Mouse (Mus musculus) monocyte, adult 5-6 weeks (primary cell): ENCODE data around the gene Trim46. TPM values are rescaled to one million over a fixed set of nuclear protein-coding genes. Genes with fewer than 3 reads are reported as not detected.

Source experiments
- ATAC-seq: fragments of 153-309, 156-312 bp; replicated peaks from 2 replicates; pipeline ENCODE4 v1.8.0; 2017; ENCODE audit warnings: mild to moderate bottlenecking; ENCODE audit not compliant: low TSS enrichment, insufficient number of reproducible peaks, severe bottlenecking, poor library complexity, low FRiP score
- total RNA-seq: library from RNA; stranded (forward); fragments of 200-1000, 200-491, 200-594 nt; gene quantifications from 3 replicates; pipeline ENCODE4 v1.2.3, GENCODE M21; 2017

Gene Trim46
- total RNA-seq, 1 experiment from 2014 or later = not detected

- ATAC-seq = peak; percentile 94
Observed at GRCm38 (mm10) chr3:89195979-89196877, 49.9 kb downstream of the Trim46 start.

GRCm38 (mm10) chr3:89193853-89194252 lies 52.3 kb downstream of the Trim46 start:
- no peak for ATAC-seq

- no peak for ATAC-seq
Observed at GRCm38 (mm10) chr3:89193351-89193750, 52.8 kb downstream of the Trim46 start.

GRCm38 (mm10) chr3:89190436-89190835 lies 55.7 kb downstream of the Trim46 start:
- 0 out of 2 replicates have a peak, but pooled peaks have one; percentile 24 for ATAC-seq

GRCm38 (mm10) chr3:89188478-89188875 lies 57.6 kb downstream of the Trim46 start:
- no peak for ATAC-seq

- no peak for ATAC-seq
Observed at GRCm38 (mm10) chr3:89187690-89188477, 58.2 kb downstream of the Trim46 start.

- no peak for ATAC-seq
Observed at GRCm38 (mm10) chr3:89187197-89187596, 58.9 kb downstream of the Trim46 start.

Other genes starting within 250 kb of the Trim46 start
- gene Rusc1, start 153.0 kb downstream of the Trim46 start, total RNA-seq = 15.7 to 30.9 TPM (median 22.4 TPM) in 3 replicates
- not detected in 3 replicates for gene Gm43738, start 145.2 kb downstream of the Trim46 start, total RNA-seq
- 37.2 to 55.7 TPM (median 39.0 TPM) in 3 replicates for gene Fdps, start 144.3 kb downstream of the Trim46 start, total RNA-seq
- not detected in 3 replicates for gene Pklr, start 110.2 kb downstream of the Trim46 start, total RNA-seq
- not detected in 3 replicates for gene Hcn3, start 86.1 kb downstream of the Trim46 start, total RNA-seq
- 81.2 to 140 TPM (median 118 TPM) in 3 replicates for gene Clk2, start 81.5 kb downstream of the Trim46 start, total RNA-seq
- 23.2 to 55.0 TPM (median 23.6 TPM) in 3 replicates for gene Scamp3, start 68.8 kb downstream of the Trim46 start, total RNA-seq
- 4.9 to 45.4 TPM (median 15.8 TPM) in 3 replicates for gene Fam189b, start 63.2 kb downstream of the Trim46 start, total RNA-seq
- gene Gba, start 43.4 kb downstream of the Trim46 start, total RNA-seq = 71.9 to 84.9 TPM (median 81.9 TPM) in 3 replicates
- 0.95 to 2.3 TPM (median 1.8 TPM) in 3 replicates for gene Thbs3, start 31.1 kb downstream of the Trim46 start, total RNA-seq
- gene Mtx1, start 19.2 kb downstream of the Trim46 start, total RNA-seq = 42.5 to 61.0 TPM (median 58.7 TPM) in 3 replicates
- gene Muc1, start 17.3 kb downstream of the Trim46 start, total RNA-seq = 0.85 to 2.2 TPM (median 0.86 TPM) in 3 replicates
- gene Krtcap2, start 343 bp downstream of the Trim46 start, total RNA-seq = 53.3 to 77.9 TPM (median 61.9 TPM) in 3 replicates
- gene Dpm3, start 13.0 kb upstream of the Trim46 start, total RNA-seq = 67.3 to 102 TPM (median 83.1 TPM) in 3 replicates
- 58.3 to 94.6 TPM (median 67.9 TPM) in 3 replicates for gene Slc50a1, start 24.3 kb upstream of the Trim46 start, total RNA-seq
- 0.38 to 0.39 TPM in 2 of 3 replicates, not detected in the other for gene Efna1, start 34.8 kb upstream of the Trim46 start, total RNA-seq
- gene Efna3, start 76.7 kb upstream of the Trim46 start, total RNA-seq = not detected in 3 replicates
- gene Efna4, start 91.7 kb upstream of the Trim46 start, total RNA-seq = not detected in 3 replicates
- gene Adam15, start 103.7 kb upstream of the Trim46 start, total RNA-seq = 23.1 to 49.7 TPM (median 33.0 TPM) in 3 replicates
- not detected in 3 replicates for gene Dcst2, start 115.7 kb upstream of the Trim46 start, total RNA-seq
- gene Dcst1, start 118.9 kb upstream of the Trim46 start, total RNA-seq = not detected in 3 replicates
- 49.4 to 76.6 TPM (median 51.2 TPM) in 3 replicates for gene Zbtb7b, start 148.5 kb upstream of the Trim46 start, total RNA-seq
- 1.4 TPM in 1 of 3 replicates, not detected in the others for gene Lenep, start 156.5 kb upstream of the Trim46 start, total RNA-seq
- gene Flad1, start 165.6 kb upstream of the Trim46 start, total RNA-seq = 16.5 to 22.8 TPM (median 22.4 TPM) in 3 replicates
- gene Cks1b, start 172.1 kb upstream of the Trim46 start, total RNA-seq = 7.5 to 10.2 TPM (median 8.1 TPM) in 3 replicates
- gene Shc1, start 172.1 kb upstream of the Trim46 start, total RNA-seq = 48.9 to 65.4 TPM (median 58.4 TPM) in 3 replicates
- gene Pygo2, start 183.9 kb upstream of the Trim46 start, total RNA-seq = 11.0 to 18.5 TPM (median 17.6 TPM) in 3 replicates
- 149 to 190 TPM (median 158 TPM) in 3 replicates for gene Pbxip1, start 190.4 kb upstream of the Trim46 start, total RNA-seq
- 18.0 to 23.5 TPM (median 21.0 TPM) in 3 replicates for gene Pmvk, start 208.2 kb upstream of the Trim46 start, total RNA-seq